Mouse (Mus musculus) cortical plate, adult 2 months (tissue): ENCODE measurements at regions not wholly inside any gene's neighbourhood (a gene's known extent, or its start where the extent isn't known, plus 50 kb on each side); places are given as distances from the start of the nearest gene placed in this dataset.

Experiments used
- H3K27ac ChIP-seq: fragments of 200-500 bp; 2 replicates; pipeline ENCODE4 v1.5.1; 2012; ENCODE audit warnings: low read length, control low read depth, inconsistent platforms; ENCODE audit not compliant: insufficient read depth
- H3K4me1 ChIP-seq: fragments of 200-500 bp; 2 replicates; pipeline ENCODE4 v1.6.1; 2011; ENCODE audit warnings: low read length; ENCODE audit not compliant: control insufficient read depth, insufficient read depth
- H3K4me3 ChIP-seq: fragments of 200-500 bp; 2 replicates; pipeline ENCODE4 v1.5.1; 2011; ENCODE audit warnings: mild to moderate bottlenecking, low read length, control low read depth; ENCODE audit not compliant: insufficient read depth
- CTCF ChIP-seq: fragments of 200-500 bp; IDR thresholded peaks from 2 replicates; pipeline ENCODE4 v1.5.1; 2011; ENCODE audit warnings: mild to moderate bottlenecking, control low read depth, low read length; ENCODE audit not compliant: insufficient read depth; ENCODE audit errors: extremely low read depth
- POLR2A ChIP-seq: fragments of 200-500 bp; IDR thresholded peaks from 2 replicates; pipeline ENCODE4 v1.6.1; 2011; ENCODE audit warnings: mild to moderate bottlenecking, low read length, control low read depth; ENCODE audit not compliant: insufficient read depth; ENCODE audit errors: extremely low read depth

GRCm38 (mm10) chr12:54444416-54444815 is 212.0 kb downstream of the Sptssa start:
- no peaks in the 10 kb centered on the region for H3K4me1 ChIP-seq
- no peak overlapping the region for H3K27ac ChIP-seq
- TF ChIP-seq CTCF: no peak
- no peak for TF ChIP-seq POLR2A
- H3K4me3 ChIP-seq: no peak overlapping the region

GRCm38 (mm10) chr12:54443285-54443684 is 213.1 kb downstream of the Sptssa start:
- TF ChIP-seq POLR2A (no peak), CTCF (no peak)
- Histone ChIP-seq H3K27ac (no peak overlapping the region), H3K4me3 (no peak overlapping the region), H3K4me1 (no peaks in the 10 kb centered on the region)

GRCm38 (mm10) chr12:54442408-54442807 is 214.0 kb downstream of the Sptssa start:
- Histone ChIP-seq H3K27ac (no peak overlapping the region), H3K4me1 (no peaks in the 10 kb centered on the region), H3K4me3 (no peak overlapping the region)
- TF ChIP-seq CTCF: no peak
- no peak for TF ChIP-seq POLR2A

GRCm38 (mm10) chr12:54440851-54441593 is 215.4 kb downstream of the Sptssa start:
- Histone ChIP-seq H3K4me3 (no peak overlapping the region), H3K4me1 (no peaks in the 10 kb centered on the region), H3K27ac (no peak overlapping the region)
- no peak for TF ChIP-seq CTCF
- no peak for TF ChIP-seq POLR2A

- Histone ChIP-seq H3K4me3 (no peak overlapping the region), H3K4me1 (no peaks in the 10 kb centered on the region), H3K27ac (no peak overlapping the region)
- TF ChIP-seq CTCF (no peak), POLR2A (no peak)
Observed at GRCm38 (mm10) chr12:54438793-54439192, 217.6 kb downstream of the Sptssa start.

GRCm38 (mm10) chr12:54425236-54425635 is 221.6 kb upstream of the Egln3 start:
- H3K4me1 ChIP-seq: no peaks in the 10 kb centered on the region
- no peak overlapping the region for H3K27ac ChIP-seq
- no peak overlapping the region for H3K4me3 ChIP-seq
- TF ChIP-seq POLR2A (no peak), CTCF (no peak)

- H3K4me1 ChIP-seq: no peaks in the 10 kb centered on the region
- no peak overlapping the region for H3K27ac ChIP-seq
- no peak overlapping the region for H3K4me3 ChIP-seq
- TF ChIP-seq CTCF (no peak), POLR2A (no peak)
Observed at GRCm38 (mm10) chr12:54414829-54415228, 211.2 kb upstream of the Egln3 start.

- Histone ChIP-seq H3K4me1 (no peaks in the 10 kb centered on the region), H3K4me3 (no peak overlapping the region), H3K27ac (no peak overlapping the region)
- TF ChIP-seq CTCF: no peak
- TF ChIP-seq POLR2A: no peak
Observed at GRCm38 (mm10) chr12:54414201-54414600, 210.5 kb upstream of the Egln3 start.

- TF ChIP-seq CTCF: no peak
- TF ChIP-seq POLR2A: no peak
- H3K4me1 ChIP-seq: no peaks in the 10 kb centered on the region
- no peak overlapping the region for H3K4me3 ChIP-seq
- H3K27ac ChIP-seq: no peak overlapping the region
Observed at GRCm38 (mm10) chr12:54410038-54410605, 206.5 kb upstream of the Egln3 start.

- Histone ChIP-seq H3K4me3 (no peak overlapping the region), H3K27ac (no peak overlapping the region), H3K4me1 (no peaks in the 10 kb centered on the region)
- TF ChIP-seq CTCF (no peak), POLR2A (no peak)
Observed at GRCm38 (mm10) chr12:54408906-54409305, 205.2 kb upstream of the Egln3 start.
